Mouse (Mus musculus) splenic B cell, adult 2 months (primary cell): ENCODE measurements around the gene Prf1.

Experiments used
- DNase-seq: peaks from one replicate; pipeline ENCODE4 v3.0.0-alpha.2; 2011; ENCODE audit warnings: low read depth, low spot score
- H3K27me3 ChIP-seq: 2 replicates; pipeline ENCODE4 v1.6.1; 2012; ENCODE audit warnings: mild to moderate bottlenecking, low read length, moderate library complexity, mixed read lengths; ENCODE audit not compliant: control insufficient read depth, poor library complexity, insufficient read depth, severe bottlenecking
- H3K36me3 ChIP-seq: 2 replicates; pipeline ENCODE4 v1.6.1; 2012; ENCODE audit warnings: mild to moderate bottlenecking, low read length, moderate library complexity, mixed read lengths; ENCODE audit not compliant: control insufficient read depth, poor library complexity, insufficient read depth, severe bottlenecking

The Prf1 gene

DNA sequence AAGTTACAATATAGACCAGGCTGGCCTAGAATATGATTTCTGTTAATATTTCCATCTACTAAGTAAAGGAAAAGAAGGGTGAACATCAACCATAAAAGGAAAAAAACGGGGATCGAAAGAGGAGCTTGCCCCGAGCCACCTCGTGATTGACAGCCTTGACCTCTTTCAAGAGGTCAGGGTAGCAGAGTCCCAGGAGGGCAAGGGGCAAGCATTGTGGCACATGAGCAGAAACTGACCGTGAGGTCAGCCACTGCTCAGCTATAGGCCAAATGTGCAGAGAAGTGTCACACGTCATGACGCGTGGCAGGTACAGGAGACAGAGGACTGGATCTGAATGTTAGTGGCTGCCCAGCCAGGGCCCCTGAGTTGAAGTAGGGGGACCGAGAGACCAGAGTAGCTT, 42.6 kb downstream of the Prf1 start:
- H3K27me3 ChIP-seq, result no peaks in the 10 kb centered on the region
- no peaks in the 10 kb centered on the region for H3K36me3 ChIP-seq
- DNase-seq, result no peak

DNA sequence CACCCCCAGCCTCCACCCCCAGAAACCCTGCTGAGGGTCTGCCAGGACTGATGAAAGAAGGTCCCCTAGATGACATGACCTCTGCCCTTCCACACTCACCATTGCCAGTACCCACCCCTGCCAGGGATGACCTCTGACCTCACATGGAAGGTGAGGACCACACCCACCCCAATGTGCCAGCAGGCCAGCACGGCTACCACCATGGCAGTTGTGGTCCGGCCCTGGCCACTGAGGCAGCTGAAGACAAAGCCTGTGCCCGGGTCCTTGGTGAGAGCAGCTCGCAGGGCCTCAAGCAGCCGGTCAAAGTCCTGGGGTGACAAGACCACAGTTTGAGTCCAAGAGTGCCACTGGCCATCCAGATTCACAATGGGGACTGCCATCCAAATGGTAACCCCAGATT, 43.4 kb downstream of the Prf1 start:
- H3K36me3 ChIP-seq, result no peaks in the 10 kb centered on the region
- DNase-seq, result no peak
- H3K27me3 ChIP-seq, result no peaks in the 10 kb centered on the region

DNA sequence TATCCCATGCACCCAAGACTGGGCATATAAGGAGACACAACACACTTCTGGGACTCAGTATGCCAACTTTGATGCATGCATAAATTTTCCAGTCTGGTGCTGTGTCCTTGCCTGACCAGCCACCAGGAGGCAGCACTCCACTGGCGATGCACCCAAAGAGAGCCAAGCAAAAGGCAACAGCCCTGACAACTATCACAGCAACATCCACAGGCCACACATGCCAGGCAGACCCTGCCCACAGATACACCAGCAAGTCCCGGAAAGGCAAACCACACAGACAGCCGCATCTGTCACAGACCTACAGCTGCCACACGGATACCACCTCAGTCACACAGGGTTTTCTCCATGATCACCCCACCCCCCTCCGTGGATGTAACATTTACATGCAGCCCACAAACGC, 43.9 kb downstream of the Prf1 start:
- Histone ChIP-seq H3K36me3 (no peaks in the 10 kb centered on the region), H3K27me3 (no peaks in the 10 kb centered on the region)
- DNase-seq, result peak; percentile 53

DNA sequence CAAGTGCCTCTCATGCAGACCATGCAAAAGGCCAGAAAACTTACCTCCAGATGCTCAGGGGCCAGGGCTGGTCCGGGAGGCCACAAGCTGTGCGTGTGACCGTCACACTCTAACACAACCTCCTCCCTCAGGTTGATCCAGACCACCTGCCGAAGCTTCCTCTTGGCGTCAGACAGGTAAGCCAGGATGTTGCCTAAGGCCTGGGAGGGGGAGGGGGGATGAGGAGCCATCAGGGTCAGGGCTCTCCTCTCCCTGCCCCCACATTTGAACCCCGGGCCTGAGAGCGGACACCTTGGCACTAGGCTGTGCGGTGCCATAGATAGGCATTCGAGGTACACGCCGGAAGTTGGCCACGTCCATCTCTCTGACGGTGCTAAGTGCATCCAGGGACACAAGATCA, 45.1 kb downstream of the Prf1 start:
- Histone ChIP-seq H3K36me3 (no peaks in the 10 kb centered on the region), H3K27me3 (no peaks in the 10 kb centered on the region)
- no peak for DNase-seq

DNA sequence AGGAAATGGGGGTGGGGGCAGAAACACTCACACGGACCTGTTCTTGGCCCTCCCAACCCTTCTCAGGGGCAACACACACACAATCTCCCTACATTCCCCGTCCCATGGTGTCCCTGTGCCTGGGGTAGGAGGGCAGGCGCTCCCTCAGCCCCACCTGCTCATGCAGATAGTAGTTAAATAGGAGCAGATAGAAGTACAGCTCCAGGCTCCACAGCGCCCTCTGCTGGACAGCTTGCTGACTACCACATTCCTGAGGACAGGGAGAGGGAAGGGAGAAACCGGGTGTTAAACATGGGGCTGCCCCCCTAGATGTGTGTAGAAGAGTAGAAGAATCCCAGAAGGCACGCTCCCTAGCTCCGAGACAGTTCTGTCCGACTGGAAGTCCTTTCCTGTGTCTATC, 46.3 kb downstream of the Prf1 start:
- no peaks in the 10 kb centered on the region for H3K27me3 ChIP-seq
- H3K36me3 ChIP-seq, result no peaks in the 10 kb centered on the region
- DNase-seq, result peak; percentile 60

DNA sequence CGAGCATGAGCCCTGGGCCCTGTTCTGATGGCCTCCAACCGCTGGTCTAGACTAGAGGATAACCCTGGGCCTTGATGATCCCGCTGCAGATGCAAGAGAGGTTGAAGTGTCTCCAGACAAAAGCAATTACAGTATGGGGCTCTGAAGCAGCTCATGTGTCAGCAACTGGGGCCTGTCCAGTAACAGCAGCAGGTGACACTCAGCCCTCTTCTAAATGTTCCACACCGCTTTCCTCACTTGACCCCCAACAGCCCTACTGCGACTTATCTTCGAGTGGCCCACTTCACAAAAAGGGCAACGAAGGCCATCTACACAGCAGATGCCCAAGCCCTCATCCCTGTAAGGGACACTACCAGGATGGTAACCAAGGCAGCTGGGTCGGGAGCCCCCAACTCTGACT, 47.5 kb downstream of the Prf1 start:
- no peaks in the 10 kb centered on the region for H3K36me3 ChIP-seq
- no peaks in the 10 kb centered on the region for H3K27me3 ChIP-seq
- no peak for DNase-seq

DNA sequence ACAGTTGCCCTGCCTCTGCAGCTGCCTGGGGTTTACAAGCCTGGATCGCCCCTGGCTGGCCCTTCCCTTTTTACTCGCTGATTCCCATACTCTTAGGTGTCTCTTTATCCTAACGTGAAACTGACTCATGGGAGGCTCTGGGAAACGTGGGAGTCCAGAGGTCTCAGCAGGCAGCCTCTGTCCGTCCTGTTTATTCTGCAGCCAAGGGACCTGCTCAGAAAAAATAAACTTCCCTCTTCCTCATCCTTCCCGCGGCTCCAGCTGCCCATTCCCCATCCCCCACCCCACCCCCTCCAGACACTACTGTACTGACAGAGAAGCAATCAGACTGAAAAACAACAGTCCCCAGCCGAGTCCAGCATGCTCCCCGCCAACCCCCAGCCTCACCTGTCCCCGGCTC, 48.7 kb downstream of the Prf1 start:
- H3K36me3 ChIP-seq, result no peaks in the 10 kb centered on the region
- H3K27me3 ChIP-seq, result no peaks in the 10 kb centered on the region
- DNase-seq, result no peak

DNA sequence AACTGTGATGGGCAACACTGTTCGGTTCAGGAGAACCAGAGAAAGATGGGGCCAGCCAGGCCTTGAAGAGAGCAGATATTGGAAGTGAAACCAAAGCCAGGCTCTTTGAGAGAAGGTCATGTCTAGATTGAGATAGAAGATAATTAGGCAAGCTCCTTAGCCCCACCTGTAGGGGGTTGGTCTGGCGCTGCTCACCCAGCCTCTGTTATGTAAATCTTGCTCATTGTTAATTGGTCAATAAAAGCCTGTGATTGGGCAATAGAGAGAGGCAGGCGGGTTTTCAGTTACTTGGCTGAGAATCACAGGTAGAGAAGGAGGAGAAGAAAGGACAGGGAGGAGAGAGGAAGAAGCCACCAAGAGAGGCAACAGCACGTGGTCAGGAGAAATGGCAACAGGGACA, 53.6 kb downstream of the Prf1 start:
- no peaks in the 10 kb centered on the region for H3K27me3 ChIP-seq
- H3K36me3 ChIP-seq, result no peaks in the 10 kb centered on the region
- no peak for DNase-seq
